Mouse (Mus musculus) cerebellum, adult 9-11 months (tissue): ENCODE results near the gene Atrnl1.

Source experiments
- DNase-seq: peaks from one replicate; pipeline ENCODE4 v3.0.0; 2022

The Atrnl1 gene

DNA sequence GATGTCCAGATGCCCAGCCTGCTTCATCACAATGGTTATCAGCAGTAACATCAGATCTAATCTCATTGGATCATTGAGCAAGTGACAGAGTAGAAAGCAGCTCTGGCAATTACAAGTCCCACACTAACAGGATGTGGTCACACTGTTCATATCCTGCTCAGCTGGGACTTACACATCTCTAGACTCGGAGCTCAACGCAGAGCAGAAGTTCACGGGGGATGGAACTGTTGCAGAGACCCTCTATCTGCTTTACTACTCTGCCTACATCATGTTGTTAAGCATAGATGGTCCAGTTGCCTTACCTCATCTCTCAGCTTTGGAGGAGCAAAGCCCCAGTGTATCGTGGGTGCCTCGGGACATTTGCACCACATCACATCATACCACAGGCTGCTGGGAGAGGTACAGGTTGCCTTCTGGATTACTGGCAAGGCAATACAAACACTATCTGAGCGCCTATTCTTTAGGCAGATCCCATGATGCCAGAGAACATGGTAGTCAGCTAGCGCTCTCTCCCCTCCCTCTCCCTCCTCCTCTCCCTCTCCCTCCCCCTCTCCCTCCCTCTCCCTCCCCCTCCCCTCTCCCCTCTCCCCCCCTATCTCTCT lies 533.1 kb downstream of the Atrnl1 start:
- no peak for DNase-seq

DNA sequence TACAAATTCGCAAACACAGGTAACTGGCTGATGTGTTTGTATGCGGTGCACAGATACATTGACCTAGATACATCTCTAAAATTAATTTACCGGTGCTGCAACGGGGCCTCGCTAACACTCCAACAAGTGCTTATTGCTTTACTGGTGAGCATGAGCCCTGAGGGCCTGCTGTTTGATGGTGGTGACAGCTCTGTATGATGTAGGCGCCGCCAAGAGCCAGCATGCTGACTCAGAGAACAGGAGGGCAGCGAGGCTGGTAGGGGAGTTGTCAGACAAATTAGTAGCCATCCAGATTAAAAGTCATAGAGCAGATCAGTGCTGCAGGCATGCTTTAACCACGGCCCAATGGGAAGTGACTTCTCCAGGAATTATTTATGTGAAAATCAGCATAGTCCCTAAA lies 534.7 kb downstream of the Atrnl1 start:
- no peak for DNase-seq

DNA sequence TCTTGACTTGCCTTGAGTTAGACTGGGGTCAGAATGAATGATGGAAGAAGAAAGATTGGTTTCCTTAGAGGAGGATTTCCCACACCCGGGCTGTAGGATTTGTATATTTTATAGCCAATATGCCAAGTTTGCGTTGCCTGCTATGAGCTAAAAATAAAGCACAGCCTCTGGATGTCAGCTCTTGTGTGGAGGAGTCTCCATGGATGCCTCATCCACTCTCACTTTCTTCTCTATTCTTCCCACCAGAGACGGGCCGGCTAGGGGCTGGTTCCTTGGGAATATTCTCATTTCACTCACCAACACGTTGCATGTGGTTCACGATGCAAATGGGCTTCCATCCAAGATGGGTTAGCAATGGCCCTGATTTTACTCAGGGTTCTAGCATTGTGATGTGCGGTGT lies 540.4 kb downstream of the Atrnl1 start:
- no peak for DNase-seq

- DNase-seq: no peak
Observed at GRCm38 (mm10) chr19:58161569-58161968, 550.7 kb downstream of the Atrnl1 start.

DNA sequence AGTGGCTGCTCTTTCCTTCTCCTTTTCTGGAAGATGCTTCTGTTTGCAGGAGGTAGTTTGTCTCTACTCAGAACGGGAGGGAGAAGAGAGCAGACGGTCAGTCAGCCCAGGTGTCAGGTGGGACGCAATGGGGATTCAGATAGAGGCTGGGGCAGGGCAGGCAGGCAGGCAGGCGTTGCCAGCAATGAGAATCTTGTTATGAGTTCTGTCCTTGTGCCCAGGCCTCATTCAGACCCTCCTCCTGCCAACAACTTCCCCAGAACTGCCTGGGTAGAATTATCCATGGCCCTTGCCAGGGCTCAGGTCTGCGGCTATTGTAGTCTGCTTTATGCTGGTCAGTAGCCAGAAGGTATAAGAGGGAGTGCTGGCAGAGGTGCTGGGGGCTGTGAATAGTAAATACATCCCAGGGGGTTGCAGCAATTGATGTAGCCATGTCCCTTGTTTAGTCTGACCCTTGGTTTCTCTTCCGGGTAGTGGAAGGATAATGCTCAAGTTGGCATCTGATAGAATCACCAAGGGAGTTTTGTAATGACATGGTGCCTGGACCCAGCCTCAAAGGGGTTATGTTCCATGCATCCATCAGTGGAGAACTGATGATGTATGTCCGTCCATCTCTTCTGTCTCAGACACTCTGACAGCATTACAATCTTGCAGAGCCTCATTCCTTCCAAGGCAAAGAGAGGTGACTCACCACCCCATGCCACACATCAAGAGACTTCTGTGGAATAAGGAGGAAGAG lies 554.2 kb downstream of the Atrnl1 start:
- DNase-seq: no peak

DNA sequence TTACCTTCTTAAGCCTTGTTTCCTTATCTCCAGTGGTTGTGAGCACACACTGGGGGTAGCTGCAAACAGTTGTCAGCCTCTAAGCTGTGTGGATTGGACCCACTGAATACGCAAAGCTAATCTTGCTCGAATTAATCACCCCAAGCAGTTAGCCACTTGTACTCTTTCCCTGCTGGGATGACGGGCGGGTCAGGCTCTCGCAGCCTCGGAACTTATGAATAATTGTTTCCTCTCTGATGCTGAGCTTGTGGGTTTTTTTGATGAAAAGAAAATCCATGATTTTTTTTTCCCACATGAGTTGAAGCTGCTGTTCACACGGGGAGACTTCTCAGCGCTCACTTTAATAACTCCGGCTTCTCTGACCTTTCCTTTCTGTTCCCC lies 554.8 kb downstream of the Atrnl1 start:
- no peak for DNase-seq

DNA sequence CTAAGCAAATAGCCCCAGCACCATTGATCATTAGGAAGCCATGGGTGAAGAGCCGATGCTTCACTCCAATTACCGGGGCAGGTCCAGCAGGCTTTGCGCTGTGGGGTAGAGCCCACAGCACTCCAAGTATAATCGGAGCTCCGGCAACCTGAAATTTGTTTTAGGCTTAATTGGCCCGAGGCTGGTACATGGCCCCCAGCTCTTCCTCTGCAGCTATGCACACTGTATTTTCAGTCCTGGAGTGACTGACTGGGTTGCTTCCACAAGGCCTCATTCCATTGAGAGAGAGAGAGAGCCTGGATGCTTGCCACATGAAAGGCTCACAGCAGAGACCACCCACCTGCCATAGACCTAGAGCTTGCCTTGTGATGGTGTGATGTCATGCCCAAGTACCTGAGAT lies 555.3 kb downstream of the Atrnl1 start:
- DNase-seq: no peak

DNA sequence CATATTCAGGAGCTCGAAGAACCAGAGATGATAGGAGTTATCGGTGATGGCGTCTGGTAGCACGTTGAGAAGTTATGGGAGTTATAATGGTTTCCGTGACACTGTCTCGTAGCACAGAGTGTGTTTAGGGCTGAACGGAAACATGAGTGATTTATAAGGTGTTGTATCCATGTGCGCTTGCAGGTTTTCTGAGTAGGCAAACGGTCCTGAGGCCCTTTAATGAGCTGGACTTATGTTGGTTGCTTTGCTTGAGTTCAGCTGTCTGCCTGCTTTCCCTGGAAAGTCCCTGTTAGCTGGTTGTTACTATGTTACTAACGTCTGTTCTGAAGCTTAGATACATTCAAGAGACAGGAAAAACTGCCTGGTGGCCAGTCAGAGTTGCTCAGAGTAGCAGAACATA lies 567.6 kb downstream of the Atrnl1 start:
- no peak for DNase-seq

- no peak for DNase-seq
Observed at GRCm38 (mm10) chr19:58180773-58181172, 569.9 kb downstream of the Atrnl1 start.
